Mouse (Mus musculus): ENCODE measurements around the gene Rrp8. TPM values are rescaled to one million over a fixed set of nuclear protein-coding genes. Genes with fewer than 3 reads are reported as not detected.
A peak's percentile ranks its signal among the peaks of the same experiment; 100 is the strongest.

The Rrp8 gene
- total RNA-seq, 2 experiments from 2014 or later: 12.3 to 21.0 TPM

DNA sequence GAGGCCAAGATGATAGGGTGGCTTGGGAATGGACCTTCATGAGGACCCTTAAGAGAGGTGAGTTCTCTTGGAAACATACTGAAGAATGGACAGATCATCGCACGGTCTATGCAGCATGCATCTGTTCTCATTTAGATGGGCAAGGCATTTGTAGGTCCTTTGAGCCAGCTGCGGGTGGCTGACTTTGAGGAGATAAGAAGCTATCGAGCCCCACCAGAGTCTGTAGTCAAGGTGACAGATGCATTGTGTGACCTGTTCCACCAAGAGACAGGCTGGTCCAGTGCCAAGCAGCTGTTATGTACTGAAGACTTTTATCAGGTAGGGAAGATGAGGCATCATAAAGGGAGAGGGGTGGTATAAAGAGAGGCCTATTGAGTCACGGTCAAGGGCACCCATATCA lies 28.5 kb downstream of the Rrp8 start:
- ATAC-seq (ENCODE audit: poor library complexity, severe bottlenecking): peak; percentile 51

DNA sequence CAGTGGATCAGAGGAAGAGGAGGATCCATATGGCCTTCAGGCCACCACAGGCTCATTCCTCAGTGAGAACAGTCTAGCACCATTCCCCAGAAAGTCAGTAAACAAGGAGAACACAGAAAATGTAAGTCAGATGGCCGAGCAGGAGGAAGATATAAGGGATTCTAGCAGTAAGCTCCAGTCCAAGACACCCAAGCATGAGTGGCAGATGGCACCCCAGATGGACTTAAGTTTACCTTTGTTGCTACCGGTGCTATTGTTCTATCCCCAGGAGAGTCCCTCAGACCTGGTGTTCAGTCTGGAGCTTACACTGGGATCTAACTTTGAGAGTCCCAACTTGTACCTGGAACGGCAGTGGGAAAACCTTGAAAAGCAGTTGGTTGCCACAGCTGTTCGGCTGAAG lies 33.4 kb downstream of the Rrp8 start:
- ATAC-seq (ENCODE audit: poor library complexity, severe bottlenecking): no peak

DNA sequence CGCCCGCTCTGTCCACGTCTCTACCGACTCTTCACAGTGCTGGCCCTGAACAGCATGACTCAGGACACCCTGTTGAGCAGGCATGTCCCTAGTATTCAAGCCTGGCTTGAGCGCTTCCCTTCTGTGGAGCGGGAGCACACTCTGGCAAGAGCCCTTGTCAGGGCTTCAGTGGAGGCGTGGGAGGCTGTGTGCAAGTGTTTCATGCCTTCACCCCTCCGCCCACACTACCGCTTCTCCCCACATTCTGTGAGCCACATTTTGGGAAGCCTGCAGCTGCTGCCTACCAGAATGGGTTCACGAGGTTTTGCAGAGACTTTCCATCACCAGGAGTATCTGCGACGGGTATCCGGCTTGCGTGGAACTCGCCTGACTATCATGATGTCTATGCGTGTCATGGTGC lies 34.0 kb downstream of the Rrp8 start:
- ATAC-seq (ENCODE audit: poor library complexity, severe bottlenecking): no peak

DNA sequence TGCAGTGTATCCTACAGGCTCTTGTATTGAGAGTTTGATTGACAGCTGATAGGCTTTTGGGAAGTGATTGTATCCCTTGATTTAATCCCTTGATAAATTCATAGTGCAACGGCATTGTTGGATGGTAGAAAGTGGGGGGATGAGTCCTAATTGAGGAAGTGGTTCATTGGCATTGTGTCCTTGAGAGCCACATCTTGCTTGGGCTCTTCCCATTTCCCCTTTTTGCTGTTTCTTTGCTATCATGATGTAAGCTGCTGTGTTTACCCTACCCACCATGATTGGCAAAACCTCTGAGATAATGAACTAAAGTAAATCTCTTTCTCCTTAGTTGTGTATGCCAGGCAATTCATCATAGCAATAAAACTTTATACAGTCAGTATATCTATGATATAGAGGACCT lies 46.3 kb downstream of the Rrp8 start:
- peak; percentile 94 for ATAC-seq (ENCODE audit: poor library complexity, severe bottlenecking)

GRCm38 (mm10) chr7:105685541-105686197 lies 51.5 kb downstream of the Rrp8 start:
- no peak for ATAC-seq (ENCODE audit: poor library complexity, severe bottlenecking)

Other genes starting within 250 kb of the Rrp8 start
- 25.8 and 26.1 TPM in 2 replicates for gene Smpd1, start 183.0 kb downstream of the Rrp8 start, total RNA-seq (2015)
- 24.7 and 33.3 TPM in 2 replicates for gene Smpd1, start 183.0 kb downstream of the Rrp8 start, total RNA-seq (2017)
- gene Apbb1, start 155.7 kb downstream of the Rrp8 start, total RNA-seq (2015): 1.6 and 1.9 TPM in 2 replicates
- gene Apbb1, start 155.7 kb downstream of the Rrp8 start, total RNA-seq (2017): 3.7 and 9.5 TPM in 2 replicates
- gene Hpx, start 137.2 kb downstream of the Rrp8 start, total RNA-seq (2015): not detected in 2 replicates
- gene Hpx, start 137.2 kb downstream of the Rrp8 start, total RNA-seq (2017): 0.29 TPM in 1 of 2 replicates, not detected in the other
- gene Trim3, start 103.8 kb downstream of the Rrp8 start, total RNA-seq (2015): 14.8 and 19.7 TPM in 2 replicates
- gene Trim3, start 103.8 kb downstream of the Rrp8 start, total RNA-seq (2017): 10.9 and 15.3 TPM in 2 replicates
- gene Timm10b, start 97.3 kb downstream of the Rrp8 start, total RNA-seq (2015): 77.3 and 105 TPM in 2 replicates
- 85.4 and 91.6 TPM in 2 replicates for gene Timm10b, start 97.3 kb downstream of the Rrp8 start, total RNA-seq (2017)
- gene Arfip2, start 97.0 kb downstream of the Rrp8 start, total RNA-seq (2015): 6.9 and 12.0 TPM in 2 replicates
- 24.6 and 24.8 TPM in 2 replicates for gene Arfip2, start 97.0 kb downstream of the Rrp8 start, total RNA-seq (2017)
- gene Gm45799, start 96.8 kb downstream of the Rrp8 start, total RNA-seq (2015): 6.7 and 18.0 TPM in 2 replicates
- gene Gm45799, start 96.8 kb downstream of the Rrp8 start, total RNA-seq (2017): 6.0 and 6.6 TPM in 2 replicates
- 1.8 and 4.7 TPM in 2 replicates for gene Dnhd1, start 86.6 kb downstream of the Rrp8 start, total RNA-seq (2015)
- gene Dnhd1, start 86.6 kb downstream of the Rrp8 start, total RNA-seq (2017): 0.95 and 2.7 TPM in 2 replicates
- gene Ilk, start 793 bp downstream of the Rrp8 start, total RNA-seq (2015): 259 and 268 TPM in 2 replicates
- gene Ilk, start 793 bp downstream of the Rrp8 start, total RNA-seq (2017): 180 and 183 TPM in 2 replicates
- 259 and 284 TPM in 2 replicates for gene Taf10, start 7.0 kb upstream of the Rrp8 start, total RNA-seq (2015)
- gene Taf10, start 7.0 kb upstream of the Rrp8 start, total RNA-seq (2017): 129 and 148 TPM in 2 replicates
- gene Tpp1, start 14.8 kb upstream of the Rrp8 start, total RNA-seq (2015): 69.7 and 71.5 TPM in 2 replicates
- gene Tpp1, start 14.8 kb upstream of the Rrp8 start, total RNA-seq (2017): 21.7 and 29.0 TPM in 2 replicates
- gene Dchs1, start 50.3 kb upstream of the Rrp8 start, total RNA-seq (2015): 0.07 TPM in 2 replicates
- 0.04 TPM in 1 of 2 replicates, not detected in the other for gene Dchs1, start 50.3 kb upstream of the Rrp8 start, total RNA-seq (2017)
- gene Mrpl17, start 73.7 kb upstream of the Rrp8 start, total RNA-seq (2015): 74.5 and 84.2 TPM in 2 replicates
- gene Mrpl17, start 73.7 kb upstream of the Rrp8 start, total RNA-seq (2017): 37.8 and 40.1 TPM in 2 replicates
- 94.8 and 106 TPM in 2 replicates for gene Gm4070, start 216.6 kb upstream of the Rrp8 start, total RNA-seq (2015)
- gene Gm4070, start 216.6 kb upstream of the Rrp8 start, total RNA-seq (2017): 423 and 519 TPM in 2 replicates

All from megakaryocyte, adult 5-6 weeks (primary cell).